Mouse (Mus musculus) testis, postnatal 10 days (tissue): ENCODE data around the gene Emcn.

Experiments used
- DNase-seq: peaks from one replicate; pipeline ENCODE4 v3.0.0; 2021; ENCODE audit warnings: low spot score

Emcn gene

GRCm38 (mm10) chr3:137340938-137341337 is at the start of gene Emcn:
TSS of gene Emcn (plus strand) at chr3:137341067.
- DNase-seq: no peak

GRCm38 (mm10) chr3:137293174-137293591 is 47.7 kb upstream of the Emcn start:
- DNase-seq: no peak

GRCm38 (mm10) chr3:137298230-137298629 is 42.6 kb upstream of the Emcn start:
- DNase-seq: no peak

- no peak for DNase-seq
Observed at GRCm38 (mm10) chr3:137300210-137300609, 40.7 kb upstream of the Emcn start.

GRCm38 (mm10) chr3:137301195-137301594 is 39.7 kb upstream of the Emcn start:
- no peak for DNase-seq

GRCm38 (mm10) chr3:137302804-137303203 is 38.1 kb upstream of the Emcn start:
- DNase-seq: no peak

- no peak for DNase-seq
Observed at GRCm38 (mm10) chr3:137309959-137310358, 30.9 kb upstream of the Emcn start.

- no peak for DNase-seq
Observed at GRCm38 (mm10) chr3:137312540-137312939, 28.3 kb upstream of the Emcn start.

- DNase-seq: no peak
Observed at GRCm38 (mm10) chr3:137313775-137314362, 27.0 kb upstream of the Emcn start.

GRCm38 (mm10) chr3:137318371-137318770 is 22.5 kb upstream of the Emcn start:
- no peak for DNase-seq

GRCm38 (mm10) chr3:137319950-137320349 is 20.9 kb upstream of the Emcn start:
- no peak for DNase-seq

- DNase-seq: no peak
Observed at GRCm38 (mm10) chr3:137322304-137322703, 18.6 kb upstream of the Emcn start.

- no peak for DNase-seq
Observed at GRCm38 (mm10) chr3:137329898-137330297, 11.0 kb upstream of the Emcn start.

GRCm38 (mm10) chr3:137330950-137331349 is 9.9 kb upstream of the Emcn start:
- no peak for DNase-seq

GRCm38 (mm10) chr3:137332531-137332930 is 8.3 kb upstream of the Emcn start:
- DNase-seq: no peak

- no peak for DNase-seq
Observed at GRCm38 (mm10) chr3:137335957-137336356, 4.9 kb upstream of the Emcn start.

- no peak for DNase-seq
Observed at GRCm38 (mm10) chr3:137343446-137343845, 2.6 kb downstream of the Emcn start.

- no peak for DNase-seq
Observed at GRCm38 (mm10) chr3:137351882-137352281, 11.0 kb downstream of the Emcn start.

- no peak for DNase-seq
Observed at GRCm38 (mm10) chr3:137356697-137357096, 15.8 kb downstream of the Emcn start.

GRCm38 (mm10) chr3:137367123-137367825 is 26.4 kb downstream of the Emcn start:
- no peak for DNase-seq

GRCm38 (mm10) chr3:137367826-137368325 is 27.0 kb downstream of the Emcn start:
- no peak for DNase-seq

GRCm38 (mm10) chr3:137372854-137373253 is 32.0 kb downstream of the Emcn start:
- DNase-seq: no peak

- no peak for DNase-seq
Observed at GRCm38 (mm10) chr3:137382311-137382710, 41.4 kb downstream of the Emcn start.

GRCm38 (mm10) chr3:137395588-137395987 is 54.7 kb downstream of the Emcn start:
- DNase-seq: no peak
